Mouse (Mus musculus): ENCODE results near the gene Zdhhc5. TPM values are rescaled to one million over a fixed set of nuclear protein-coding genes. Genes with fewer than 3 reads are reported as not detected.
"Not testable (repeated sequence)": the region's sequence is repeated elsewhere in the genome, so short reads cannot be mapped to it uniquely, and the experiment has no call there.

Zdhhc5 gene
- total RNA-seq, 2 experiments from 2014 or later, result 48.8 to 49.9 TPM

DNA sequence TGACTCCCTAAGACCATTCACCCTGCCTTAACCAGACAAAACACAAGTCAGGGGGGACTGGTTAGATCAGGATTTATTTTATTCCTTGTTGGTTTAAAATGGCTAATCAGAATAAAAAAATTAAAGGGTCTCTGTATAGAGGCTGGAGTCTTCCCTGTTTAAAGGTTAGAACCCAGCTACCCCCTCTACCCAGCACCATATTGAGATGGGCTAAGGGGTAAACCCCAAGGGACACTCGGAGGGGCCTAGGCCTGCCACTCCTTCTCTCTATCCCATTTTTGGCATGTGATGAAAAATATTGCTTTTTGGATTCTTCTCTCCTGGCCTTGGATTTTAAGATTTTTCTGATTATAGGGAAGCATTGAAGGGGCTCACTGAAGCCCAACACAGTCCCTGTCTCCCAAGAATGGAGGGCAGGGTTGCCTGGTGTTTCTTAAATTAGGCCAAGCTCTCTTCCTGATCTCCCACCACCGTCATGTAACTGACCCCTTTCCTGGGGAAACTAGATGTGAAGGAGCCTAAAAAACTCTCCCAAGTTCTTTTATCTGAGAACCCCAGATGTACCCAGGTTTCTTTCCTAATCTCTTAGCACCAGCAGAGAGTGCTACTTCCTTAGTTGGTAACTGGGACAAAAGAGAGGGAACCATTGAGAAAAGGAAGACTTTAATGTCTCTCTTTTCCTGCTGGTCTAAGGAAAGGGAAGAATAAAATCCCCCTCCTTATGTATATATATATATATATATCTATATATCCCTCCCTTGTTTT, 26.7 kb downstream of the Zdhhc5 start:
- H3K4me3 ChIP-seq, result no peak overlapping the region
- intact Hi-C loops (cut with DNase I), result no loop called here
- no peak for DNase-seq (ENCODE audit: extremely low spot score in 1 of 2, low spot score in 2 of 2)
- no peak overlapping the region for H3K27ac ChIP-seq
- no peak for TF ChIP-seq CTCF (IDR thresholded peaks at IDR 0.05)

GRCm38 (mm10) chr2:84682605-84683183, 32.3 kb downstream of the Zdhhc5 start:
- no peak for DNase-seq (ENCODE audit: extremely low spot score in 1 of 2, low spot score in 2 of 2)
- H3K27ac ChIP-seq, result no peak overlapping the region
- no peak for TF ChIP-seq CTCF (IDR thresholded peaks at IDR 0.05)
- intact Hi-C loops (cut with DNase I), result no loop called here
- H3K4me3 ChIP-seq, result no peak overlapping the region

- intact Hi-C loops (cut with DNase I), result no loop called here
- no peak for DNase-seq (ENCODE audit: extremely low spot score in 1 of 2, low spot score in 2 of 2)
- Histone ChIP-seq H3K27ac (peak within 1 kb of the TSS; percentile 70; the same call in 1 of the 2 replicates), H3K4me3 (peak within 1 kb of the TSS; percentile 89)
- TF ChIP-seq CTCF (IDR thresholded peaks at IDR 0.05), result no peak
Observed at GRCm38 (mm10) chr2:84679016-84679415, 36.0 kb downstream of the Zdhhc5 start, which contains the start of gene Tmx2. TSS of gene Tmx2 (minus strand) at chr2:84679140.

DNA sequence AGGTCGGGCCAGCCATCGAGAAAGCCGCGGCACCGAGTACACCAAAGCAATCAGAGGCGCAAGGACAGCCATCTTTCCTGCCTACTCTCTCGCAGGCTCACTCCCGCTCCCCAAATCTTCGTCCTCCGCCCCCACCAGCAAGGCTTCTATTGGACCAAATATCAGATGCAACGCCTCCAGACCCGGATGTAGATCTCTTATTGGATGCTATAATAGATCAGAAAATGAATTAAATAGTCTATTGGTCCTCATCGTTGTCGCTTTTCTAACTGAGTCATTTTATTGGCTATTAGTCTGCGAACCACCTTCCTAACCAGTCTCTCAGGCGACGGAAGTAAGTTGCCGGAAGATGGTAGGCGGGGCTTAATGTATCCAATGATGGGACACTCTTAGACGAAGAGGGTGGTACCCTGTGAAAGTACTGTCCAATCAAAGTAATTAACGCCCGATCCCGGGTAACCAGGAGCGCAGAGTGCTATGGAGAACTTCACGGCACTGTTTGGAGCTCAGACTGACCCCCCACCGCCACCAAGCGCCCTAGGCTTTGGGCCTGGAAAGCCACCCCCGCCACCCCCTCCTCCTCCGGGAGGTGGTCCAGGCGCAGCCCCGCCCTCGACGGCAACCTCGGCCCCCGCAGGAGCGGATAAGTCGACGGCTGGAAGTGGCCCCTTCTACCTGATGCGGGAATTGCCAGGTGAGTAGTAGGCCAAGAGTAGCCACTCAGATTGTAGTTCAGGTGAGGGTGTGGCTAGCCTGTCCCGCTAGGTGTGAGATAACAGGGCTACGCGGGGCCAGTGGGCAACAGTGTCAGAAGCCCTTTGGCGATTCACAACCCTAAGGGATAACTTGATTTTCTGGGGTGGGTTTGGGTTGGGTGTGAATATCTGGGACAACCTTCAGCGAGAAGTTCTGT, 36.8 kb downstream of the Zdhhc5 start, which contains the start of the genes Gm28635 and Med19:
TSS of gene Gm28635 (minus strand) at position 74 of the 913 bp plus-strand sequence.
TSS of gene Med19 (plus strand) at position 435 of the 913 bp plus-strand sequence.
- intact Hi-C loops (cut with DNase I), result no loop called here

DNA sequence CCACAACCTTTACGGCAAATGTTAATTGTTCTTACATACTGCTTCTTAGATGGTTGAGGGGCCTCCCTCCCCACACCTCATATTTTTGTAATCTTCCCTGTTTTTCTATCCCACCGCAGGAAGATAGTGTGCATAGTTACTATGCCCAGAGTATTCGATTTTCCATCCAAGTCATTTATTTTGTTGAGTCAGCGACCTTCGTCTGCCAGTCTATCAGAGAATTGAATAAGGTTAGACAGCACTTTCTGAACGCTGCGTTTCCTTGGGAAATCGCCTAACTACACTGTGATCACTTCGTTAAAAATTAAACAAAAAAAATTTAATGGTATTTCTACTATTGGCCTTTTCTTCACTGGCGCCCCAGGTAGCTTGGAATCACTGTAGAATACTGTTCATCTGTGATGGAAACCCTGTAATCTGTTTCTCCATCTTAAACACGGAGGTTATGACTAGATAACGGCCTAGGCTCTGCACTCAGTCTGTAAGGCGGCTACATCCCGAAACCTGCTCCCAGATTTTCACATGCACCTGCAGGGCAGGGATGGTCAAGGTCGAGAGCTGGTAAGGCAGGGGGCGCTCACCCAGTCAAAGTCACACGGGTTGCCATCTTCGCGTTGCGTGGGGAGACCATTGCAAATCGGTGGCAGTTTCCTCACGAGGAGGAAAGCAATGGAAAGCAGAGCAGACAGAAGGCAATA, 37.6 kb downstream of the Zdhhc5 start:
- H3K27ac ChIP-seq, result peak overlapping the region; percentile 83
- no peak for DNase-seq (ENCODE audit: extremely low spot score in 1 of 2, low spot score in 2 of 2)

More for the DNA sequence above, 36.8 kb downstream of the Zdhhc5 start, which contains the start of the genes Gm28635 and Med19:
- TF ChIP-seq CTCF (IDR thresholded peaks at IDR 0.05), result no peak; the same call in 1 of the 2 replicates
- Histone ChIP-seq H3K4me3 (peak within 1 kb of the TSS; percentile 89), H3K27ac (peak within 1 kb of the TSS; percentile 83)
- DNase-seq (ENCODE audit: extremely low spot score in 1 of 2, low spot score in 2 of 2), result peak; percentile 80 to 91

DNA sequence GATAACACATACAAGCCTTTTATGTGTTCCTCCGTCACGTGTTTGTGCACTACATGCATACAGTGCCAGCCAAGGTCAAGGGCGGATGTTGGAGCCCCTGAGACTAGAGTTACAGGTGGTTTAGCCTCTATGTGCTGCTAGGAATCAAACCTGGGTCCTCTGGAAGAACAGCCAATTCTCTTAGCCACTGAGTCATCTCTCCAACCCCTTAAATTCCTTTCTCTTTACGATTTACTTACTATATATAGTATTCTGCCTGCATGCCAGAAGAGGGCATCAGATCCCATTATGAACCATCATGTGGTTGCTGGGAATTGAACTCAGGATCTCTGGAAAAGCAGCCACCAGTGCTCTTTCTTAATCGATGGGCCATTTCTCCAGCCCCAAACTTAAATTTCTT, 43.4 kb downstream of the Zdhhc5 start:
- intact Hi-C loops (cut with DNase I); H3K27ac ChIP-seq; DNase-seq (ENCODE audit: extremely low spot score in 1 of 2, low spot score in 2 of 2); H3K4me3 ChIP-seq: not testable (repeated sequence)

More for the DNA sequence above, 37.6 kb downstream of the Zdhhc5 start:
- intact Hi-C loops (cut with DNase I), result no loop called here
- peak; percentile 39 for TF ChIP-seq CTCF (IDR thresholded peaks at IDR 0.05)
- H3K4me3 ChIP-seq, result peak overlapping the region; percentile 58

DNA sequence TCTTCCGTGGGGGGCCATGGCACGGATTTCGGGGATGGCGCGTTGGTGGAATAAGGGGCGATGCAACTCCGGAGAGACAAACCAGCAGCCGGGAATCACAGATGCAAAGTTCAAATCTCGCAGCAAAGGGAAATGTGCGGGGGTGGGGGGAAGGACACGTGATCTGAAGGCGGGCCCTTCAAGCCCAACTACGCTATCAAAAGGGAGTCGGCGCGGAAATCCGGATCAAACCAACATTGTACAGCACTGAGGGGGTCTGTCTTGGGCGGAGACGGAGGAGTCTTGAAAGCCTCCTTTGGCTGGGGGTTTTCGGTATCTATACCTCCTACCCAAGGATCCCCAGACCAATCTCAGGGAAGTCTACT, 44.4 kb downstream of the Zdhhc5 start, which contains the start of gene Selenoh:
TSS of gene Selenoh (minus strand) at position 202 of the 365 bp plus-strand sequence.
- intact Hi-C loops (cut with DNase I), result no loop called here
- H3K27ac ChIP-seq, result peak within 1 kb of the TSS; percentile 81
- TF ChIP-seq CTCF (IDR thresholded peaks at IDR 0.05), result no peak
- peak; percentile 79 to 83 for DNase-seq (ENCODE audit: extremely low spot score in 1 of 2, low spot score in 2 of 2)
- peak within 1 kb of the TSS; percentile 93 for H3K4me3 ChIP-seq

DNA sequence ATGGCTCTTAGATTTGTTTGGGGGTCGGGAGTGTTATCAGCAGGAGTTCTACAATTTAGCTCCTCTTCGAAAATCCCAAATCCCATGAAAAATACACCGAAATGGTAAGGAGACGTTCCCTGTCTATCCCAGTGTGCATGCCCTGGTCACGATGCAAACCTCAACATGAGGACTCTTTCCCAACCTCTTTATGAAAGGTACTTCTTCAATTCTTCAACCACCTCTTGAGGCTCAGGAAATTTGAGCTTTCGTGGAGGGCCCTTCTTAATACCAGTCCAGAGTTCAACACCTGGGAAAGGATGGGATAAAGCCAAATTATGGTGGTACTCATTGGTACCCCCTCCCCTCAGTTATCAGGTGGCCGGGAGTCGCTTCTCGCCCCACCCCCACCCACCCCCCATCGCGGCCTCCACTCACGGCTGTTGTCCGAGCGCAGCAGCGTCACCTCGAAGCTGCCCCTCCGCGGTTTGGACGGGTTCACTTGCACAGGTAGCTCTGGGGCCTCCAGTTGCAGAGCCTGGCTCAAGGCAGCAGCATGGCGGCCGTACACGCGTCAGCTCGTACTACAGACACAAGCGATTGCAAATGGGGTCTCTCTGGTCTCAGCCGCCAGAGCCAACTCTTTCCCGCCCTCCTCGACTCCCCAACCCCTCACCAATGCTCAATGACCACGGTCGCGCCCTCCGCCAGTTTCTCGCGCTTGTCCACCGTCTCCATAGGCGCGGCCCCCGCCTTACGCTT, 45.0 kb downstream of the Zdhhc5 start:
- no peak for DNase-seq (ENCODE audit: extremely low spot score in 1 of 2, low spot score in 2 of 2)
- H3K27ac ChIP-seq, result peak overlapping the region; percentile 81
- no peak for TF ChIP-seq CTCF (IDR thresholded peaks at IDR 0.05)
- H3K4me3 ChIP-seq, result peak overlapping the region; percentile 93
- intact Hi-C loops (cut with DNase I), result no loop called here

DNA sequence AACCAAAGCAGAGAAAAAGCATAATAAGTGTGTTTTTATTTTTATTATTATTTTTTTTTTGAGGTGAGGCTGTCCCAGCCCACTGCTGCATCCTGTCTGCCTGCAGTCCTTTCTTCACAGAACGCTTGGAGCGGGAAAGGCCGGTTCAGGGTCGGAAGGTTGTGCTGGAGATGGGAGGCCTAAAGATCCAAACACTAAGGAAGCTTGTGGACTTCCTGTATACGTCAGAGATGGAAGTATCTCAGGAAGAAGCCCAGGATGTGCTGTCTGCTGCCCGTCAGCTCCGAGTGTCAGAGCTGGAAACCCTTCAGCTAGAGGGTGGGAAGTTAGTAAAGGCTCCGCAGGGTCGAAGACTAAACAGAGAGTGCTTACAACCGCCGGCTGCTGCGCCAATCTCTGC, 48.9 kb downstream of the Zdhhc5 start:
- TF ChIP-seq CTCF (IDR thresholded peaks at IDR 0.05), result no peak
- intact Hi-C loops (cut with DNase I), result no loop called here
- Histone ChIP-seq H3K27ac (no peak overlapping the region), H3K4me3 (no peak overlapping the region)
- no peak for DNase-seq (ENCODE audit: extremely low spot score in 1 of 2, low spot score in 2 of 2)

GRCm38 (mm10) chr2:84662866-84663265, 52.1 kb downstream of the Zdhhc5 start:
- intact Hi-C loops (cut with DNase I), result no loop called here
- no peak for DNase-seq (ENCODE audit: extremely low spot score in 1 of 2, low spot score in 2 of 2)

More at GRCm38 (mm10) chr2:84662866-84663265, 52.1 kb downstream of the Zdhhc5 start:
- Histone ChIP-seq H3K27ac (no peak overlapping the region), H3K4me3 (no peak overlapping the region)
- TF ChIP-seq CTCF (IDR thresholded peaks at IDR 0.05), result peak; percentile 56
